Mouse (Mus musculus) MEL (cell line): ENCODE results near the gene Arhgef7. TPM values are rescaled to one million over a fixed set of nuclear protein-coding genes. Genes with fewer than 3 reads are reported as not detected.

Experiments used
- DNase-seq: peaks from one replicate; pipeline ENCODE4 v3.0.0; 2011; ENCODE audit warnings: low read depth, low spot score
- H3K27ac ChIP-seq: 2 replicates; pipeline ENCODE4 v1.5.1; 2012; ENCODE audit warnings: low read depth, mild to moderate bottlenecking, control low read depth, low read length, moderate library complexity; ENCODE audit not compliant: control insufficient read depth
- H3K27me3 ChIP-seq, 2 experiments: fragments of 150-350 bp in 1 of 2; sonication (generic) in 1 of 2; 2 replicates each; pipeline ENCODE4 v1.6.1; 2012; ENCODE audit warnings: low read length in 2 of 2, mild to moderate bottlenecking in 2 of 2, improper control_type of control experiment in 1 of 2, moderate library complexity in 1 of 2; ENCODE audit not compliant: insufficient read depth in 2 of 2, control insufficient read depth in 1 of 2
- H3K36me3 ChIP-seq, 2 experiments: 2 replicates each; pipeline ENCODE4 v1.6.1; 2012 to 2014; ENCODE audit warnings: low read length in 2 of 2, improper control_type of control experiment in 1 of 2, inconsistent platforms in 1 of 2, mild to moderate bottlenecking in 1 of 2; ENCODE audit not compliant: insufficient read depth in 2 of 2, control insufficient read depth in 1 of 2
- H3K4me1 ChIP-seq, 2 experiments: fragments of 150-350 bp in 1 of 2; sonication (generic) in 1 of 2; 2 replicates each; pipeline ENCODE4 v1.6.1; 2012; ENCODE audit warnings: low read length in 2 of 2, improper control_type of control experiment in 1 of 2, mild to moderate bottlenecking in 1 of 2; ENCODE audit not compliant: insufficient read depth in 2 of 2, control insufficient read depth in 1 of 2
- H3K4me3 ChIP-seq, 2 experiments: fragments of 150-350 bp in 1 of 2; sonication (generic) in 1 of 2; 2 replicates each; pipeline ENCODE4 v1.5.1; 2012; ENCODE audit warnings: low read depth in 2 of 2, low read length in 2 of 2, mild to moderate bottlenecking in 2 of 2, moderate library complexity in 2 of 2, control low read depth in 1 of 2, improper control_type of control experiment in 1 of 2; ENCODE audit not compliant: control insufficient read depth in 1 of 2, insufficient read depth in 1 of 2
- H3K79me2 ChIP-seq: 2 replicates; pipeline ENCODE4 v1.6.1; 2012; ENCODE audit warnings: mild to moderate bottlenecking, low read length, moderate library complexity; ENCODE audit not compliant: control insufficient read depth, poor library complexity, insufficient read depth
- H3K9ac ChIP-seq: 2 replicates; pipeline ENCODE4 v1.6.1; 2012; ENCODE audit warnings: low read depth, mild to moderate bottlenecking, control low read depth, low read length, moderate library complexity; ENCODE audit not compliant: control insufficient read depth, poor library complexity, severe bottlenecking
- H3K9me3 ChIP-seq: fragments of 150-350 bp; sonication (generic); replicated peaks from 2 replicates; pipeline ENCODE4 v1.6.1; 2012; ENCODE audit warnings: mild to moderate bottlenecking, low read length, improper control_type of control experiment, moderate library complexity; ENCODE audit not compliant: insufficient read depth
- BHLHE40 ChIP-seq: IDR thresholded peaks from 2 replicates; pipeline ENCODE4 v1.6.1; 2012; ENCODE audit warnings: low read depth, mild to moderate bottlenecking, inconsistent platforms, low read length, improper control_type of control experiment, borderline replicate concordance
- CHD1 ChIP-seq: IDR thresholded peaks from 2 replicates; pipeline ENCODE4 v1.6.1; 2012; ENCODE audit warnings: low read depth, mild to moderate bottlenecking, inconsistent platforms, low read length, improper control_type of control experiment
- CHD2 ChIP-seq: IDR thresholded peaks from 2 replicates; pipeline ENCODE4 v1.6.1; 2011; ENCODE audit warnings: low read length, improper control_type of control experiment
- CTCF ChIP-seq, 3 experiments: IDR thresholded peaks in 2 of 3; conservative IDR thresholded peaks in 1 of 3; 2 replicates each; pipeline ENCODE4 v1.5.1; 2011 to 2012; ENCODE audit warnings: low read length in 3 of 3, low read depth in 2 of 3, mild to moderate bottlenecking in 2 of 3, improper control_type of control experiment in 1 of 3, inconsistent platforms in 1 of 3, mixed read lengths in 1 of 3, moderate library complexity in 1 of 3; ENCODE audit not compliant: control insufficient read depth in 1 of 3, insufficient read depth in 1 of 3, poor library complexity in 1 of 3, severe bottlenecking in 1 of 3
- EP300 ChIP-seq, 2 experiments: IDR thresholded peaks; 2 replicates each; pipeline ENCODE4 v1.6.1; 2011; ENCODE audit warnings: improper control_type of control experiment in 2 of 2, low read length in 2 of 2, low read depth in 1 of 2, mild to moderate bottlenecking in 1 of 2
- ETS1 ChIP-seq: IDR thresholded peaks from 2 replicates; pipeline ENCODE4 v1.6.1; 2012; ENCODE audit warnings: low read depth, mild to moderate bottlenecking, inconsistent platforms, low read length, improper control_type of control experiment, moderate library complexity
- HCFC1 ChIP-seq: IDR thresholded peaks from 2 replicates; pipeline ENCODE4 v1.6.1; 2012; ENCODE audit warnings: low read depth, mild to moderate bottlenecking, inconsistent platforms, low read length, improper control_type of control experiment, moderate library complexity
- KAT2A ChIP-seq: conservative IDR thresholded peaks from 2 replicates; pipeline ENCODE4 v1.6.1; 2012; ENCODE audit warnings: low read depth, low read length, improper control_type of control experiment, inconsistent platforms
- MAZ ChIP-seq: IDR thresholded peaks from 2 replicates; pipeline ENCODE4 v1.6.1; 2012; ENCODE audit warnings: low read depth, mild to moderate bottlenecking, inconsistent platforms, low read length, improper control_type of control experiment
- MEF2A ChIP-seq: IDR thresholded peaks from 2 replicates; pipeline ENCODE4 v1.6.1; 2014; ENCODE audit warnings: low read depth, mild to moderate bottlenecking, inconsistent platforms, low read length, improper control_type of control experiment; ENCODE audit not compliant: poor library complexity, insufficient replicate concordance, severe bottlenecking; ENCODE audit errors: extremely low read depth
- MYC ChIP-seq: IDR thresholded peaks from 2 replicates; pipeline ENCODE4 v1.6.1; 2011; ENCODE audit warnings: low read depth, mild to moderate bottlenecking, low read length, improper control_type of control experiment, moderate library complexity
- NELFE ChIP-seq: IDR thresholded peaks from 2 replicates; pipeline ENCODE4 v1.6.1; 2011; ENCODE audit warnings: low read depth, low read length, improper control_type of control experiment
- NRF1 ChIP-seq: IDR thresholded peaks from 2 replicates; pipeline ENCODE4 v1.6.1; 2014; ENCODE audit warnings: low read depth, mild to moderate bottlenecking, inconsistent platforms, low read length, improper control_type of control experiment, moderate library complexity; ENCODE audit not compliant: poor library complexity, insufficient read depth, severe bottlenecking
- POLR2AphosphoS2 ChIP-seq: IDR thresholded peaks from 2 replicates; pipeline ENCODE4 v1.6.1; 2011; ENCODE audit warnings: low read length, improper control_type of control experiment
- POLR2AphosphoS5 ChIP-seq: IDR thresholded peaks from 2 replicates; pipeline ENCODE4 v1.6.1; 2012; ENCODE audit warnings: low read depth, borderline replicate concordance, mild to moderate bottlenecking, inconsistent platforms, low read length, moderate library complexity, mixed read lengths
- RCOR1 ChIP-seq: IDR thresholded peaks from 2 replicates; pipeline ENCODE4 v1.6.1; 2012; ENCODE audit warnings: low read depth, mild to moderate bottlenecking, inconsistent platforms, low read length, improper control_type of control experiment
- SMC3 ChIP-seq: IDR thresholded peaks from 2 replicates; pipeline ENCODE4 v1.6.1; 2011; ENCODE audit warnings: low read depth, low read length, improper control_type of control experiment
- TAL1 ChIP-seq: IDR thresholded peaks from 2 replicates; pipeline ENCODE4 v1.6.1; 2012; ENCODE audit warnings: mild to moderate bottlenecking, inconsistent platforms, low read length, moderate library complexity, mixed read lengths
- TCF12 ChIP-seq: IDR thresholded peaks from 2 replicates; pipeline ENCODE4 v1.6.1; 2014; ENCODE audit warnings: low read depth, mild to moderate bottlenecking, inconsistent platforms, low read length, improper control_type of control experiment, moderate library complexity
- USF1 ChIP-seq: IDR thresholded peaks from 2 replicates; pipeline ENCODE4 v1.6.1; 2014; ENCODE audit warnings: low read depth, mild to moderate bottlenecking, inconsistent platforms, low read length, improper control_type of control experiment, moderate library complexity
- ZKSCAN1 ChIP-seq: IDR thresholded peaks from 2 replicates; pipeline ENCODE4 v1.6.1; 2012; ENCODE audit warnings: low read depth, mild to moderate bottlenecking, inconsistent platforms, low read length, improper control_type of control experiment, moderate library complexity
- ZMIZ1 ChIP-seq: IDR thresholded peaks from 2 replicates; pipeline ENCODE4 v1.6.1; 2012; ENCODE audit warnings: low read depth, mild to moderate bottlenecking, inconsistent platforms, low read length, improper control_type of control experiment, moderate library complexity
- polyA plus RNA-seq, 2 experiments: library from polyadenylated mRNA; stranded (reverse) in 1 of 2; unstranded in 1 of 2; fragments of >175 nt in 1 of 2; fragments of >200 nt in 1 of 2; gene quantifications; 2 replicates each; pipeline versions ENCODE4 v1.2.1 to v1.2.4; 2012; ENCODE audit warnings: low replicate concordance in 2 of 2, low read depth in 1 of 2; ENCODE audit not compliant: insufficient read length in 2 of 2, insufficient read depth in 1 of 2, missing spikeins in 1 of 2
- total RNA-seq: library from RNA; depleted of rRNA; stranded (reverse); fragments of 300-350 nt; gene quantifications from 2 replicates; pipeline ENCODE4 v1.2.3, GENCODE M21; 2012

Arhgef7 gene
- total and polyA plus RNA-seq, 3 experiments, result 21.0 to 36.8 TPM; not detected in 1

- DNase-seq, result no peak
- Histone ChIP-seq H3K4me3 (no peak overlapping the region), H3K36me3 (no peaks in the 10 kb centered on the region), H3K9ac (no peak overlapping the region), H3K27me3 (no peaks in the 10 kb centered on the region), H3K9me3 (no peaks in the 10 kb centered on the region), H3K79me2 (no peaks in the 10 kb centered on the region), H3K27ac (no peak overlapping the region), H3K4me1 (no peaks in the 10 kb centered on the region)
- TF ChIP-seq NRF1 (no peak), EP300 (IDR thresholded peaks at IDR 0.05; ENCODE audit: low read depth in 1 of 2, low read length in 2 of 2) (no peak), CHD2 (no peak), BHLHE40 (no peak), RCOR1 (no peak), POLR2AphosphoS2 (no peak), HCFC1 (no peak), NELFE (no peak), CHD1 (no peak)
These were observed 2.9 kb downstream of the Arhgef7 start for GRCm38 (mm10) chr8:11730271-11730940.

GRCm38 (mm10) chr8:11735672-11736235 is 8.2 kb downstream of the Arhgef7 start:
- Histone ChIP-seq H3K79me2 (no peaks in the 10 kb centered on the region), H3K9me3 (no peaks in the 10 kb centered on the region), H3K4me1 (no peaks in the 10 kb centered on the region), H3K27me3 (peaks cover 0 to 6% of the 10 kb centered on the region in 2 experiments; a peak in 2 of 4 replicates)
- DNase-seq, result no peak
- TF ChIP-seq CTCF (IDR thresholded peaks at IDR 0.05 in 2 of 3, conservative IDR thresholded peaks at IDR 0.05 in 1 of 3; ENCODE audit: control insufficient read depth in 1 of 3, insufficient read depth in 1 of 3, low read depth in 2 of 3, low read length in 3 of 3, poor library complexity in 1 of 3, severe bottlenecking in 1 of 3) (no peak), TAL1 (no peak), USF1 (no peak), POLR2AphosphoS2 (no peak), ZKSCAN1 (no peak), NRF1 (no peak), POLR2AphosphoS5 (no peak), ZMIZ1 (no peak), EP300 (IDR thresholded peaks at IDR 0.05; ENCODE audit: low read depth in 1 of 2, low read length in 2 of 2) (no peak), MYC (no peak), SMC3 (no peak), RCOR1 (no peak), KAT2A (no peak), ETS1 (no peak), TCF12 (no peak), MAZ (no peak), HCFC1 (no peak), MEF2A (no peak)
- TF ChIP-seq, all 39 proteins: peak for 0
- no peaks in the 10 kb centered on the region for H3K36me3 ChIP-seq
- no peak overlapping the region for H3K4me3 ChIP-seq
- H3K27ac ChIP-seq, result no peak overlapping the region
- no peak overlapping the region for H3K9ac ChIP-seq
